Mouse (Mus musculus) lung, postnatal 0 days (tissue): ENCODE data around the gene Sgpp2. TPM values are rescaled to one million over a fixed set of nuclear protein-coding genes. Genes with fewer than 3 reads are reported as not detected.

Experiments used
- ATAC-seq: fragments of 200-750 bp; cut with Nextera tagmentation; 2 replicates; pipeline ENCODE4 v1.8.0; 2017; ENCODE audit warnings: moderate library complexity
- DNase-seq: peaks from one replicate; pipeline ENCODE4 v3.0.0-alpha.2; 2016; ENCODE audit warnings: low spot score
- H3K27ac ChIP-seq: fragments of 300-500 bp; sonication (generic); 2 replicates; pipeline ENCODE4 v1.5.1; 2014; ENCODE audit warnings: antibody characterized with exemption, mild to moderate bottlenecking, low read length, mixed read lengths
- H3K27me3 ChIP-seq: fragments of 300-500 bp; sonication (generic); replicated peaks from 2 replicates; pipeline ENCODE4 v1.6.1; 2014; ENCODE audit warnings: low read length, mixed read lengths; ENCODE audit not compliant: insufficient read depth
- H3K36me3 ChIP-seq: fragments of 300-500 bp; sonication (generic); 2 replicates; pipeline ENCODE4 v1.6.1; 2014; ENCODE audit warnings: low read length, mixed read lengths; ENCODE audit not compliant: insufficient read depth
- H3K4me1 ChIP-seq: fragments of 300-500 bp; sonication (generic); 2 replicates; pipeline ENCODE4 v1.6.1; 2014; ENCODE audit warnings: antibody characterized with exemption, low read depth, low read length, mixed read lengths; ENCODE audit not compliant: insufficient read depth
- H3K4me2 ChIP-seq: fragments of 300-500 bp; sonication (generic); replicated peaks from 2 replicates; pipeline ENCODE4 v1.6.1; 2014; ENCODE audit warnings: low read depth, mild to moderate bottlenecking, low read length, moderate library complexity, mixed read lengths
- H3K4me3 ChIP-seq: fragments of 300-500 bp; sonication (generic); 2 replicates; pipeline ENCODE4 v1.5.1; 2014; ENCODE audit warnings: low read depth, low read length
- H3K9ac ChIP-seq: fragments of 300-500 bp; sonication (generic); replicated peaks from 2 replicates; pipeline ENCODE4 v1.6.1; 2014; ENCODE audit warnings: low read depth, mild to moderate bottlenecking
- H3K9me3 ChIP-seq: fragments of 300-500 bp; sonication (generic); 2 replicates; pipeline ENCODE4 v1.6.1; 2016; ENCODE audit warnings: low read length, mixed read lengths
- CTCF ChIP-seq: IDR thresholded peaks from 2 replicates; pipeline ENCODE4 v1.5.1; 2016; ENCODE audit warnings: antibody characterized with exemption, mild to moderate bottlenecking
- EP300 ChIP-seq: IDR thresholded peaks from 2 replicates; pipeline ENCODE4 v1.6.1; 2016; ENCODE audit warnings: antibody characterized with exemption, mild to moderate bottlenecking, control low read depth
- WGBS: fragments of 180-500 bp; shearing (Covaris S2); extraction: QIAGEN DNeasy Blood & Tissue Kit; methylation state at CpG from one replicate; pipeline ENCODE4 v1.1.7; 2014; 5-methylcytosine and 5-hydroxymethylcytosine counted together
- polyA plus RNA-seq: library from polyadenylated mRNA; unstranded; fragments of >200 nt; fragmentation: Nextera tagmentation; extraction: Ambion mirVana; gene quantifications from 2 replicates; pipeline ENCODE4 v1.2.1, GENCODE M21; 2015

Sgpp2 gene
- polyA plus RNA-seq, 1 experiment from 2014 or later: 10.9 TPM

- TF ChIP-seq CTCF (no peak), EP300 (no peak)
These were observed 89.6 kb downstream of the Sgpp2 start for GRCm38 (mm10) chr1:78399755-78400154.

GRCm38 (mm10) chr1:78401413-78401812, 91.3 kb downstream of the Sgpp2 start:
- no peak for ATAC-seq
- no peak overlapping the region for H3K4me2 ChIP-seq
- H3K27ac ChIP-seq: no peak overlapping the region
- H3K9ac ChIP-seq: no peak overlapping the region
- DNase-seq: no peak
- no peaks in the 10 kb centered on the region for H3K4me1 ChIP-seq
- H3K4me3 ChIP-seq: no peak overlapping the region
- H3K27me3 ChIP-seq: no peaks in the 10 kb centered on the region
- TF ChIP-seq CTCF: no peak
- no peak for TF ChIP-seq EP300
- no peaks in the 10 kb centered on the region for H3K36me3 ChIP-seq
- 90% methylated on average over 4 of the region's 4 CpGs for WGBS
- H3K9me3 ChIP-seq: no peaks in the 10 kb centered on the region

More at GRCm38 (mm10) chr1:78399755-78400154, 89.6 kb downstream of the Sgpp2 start:
- DNase-seq: no peak
- Histone ChIP-seq H3K27me3 (no peaks in the 10 kb centered on the region), H3K9me3 (no peaks in the 10 kb centered on the region), H3K4me2 (no peak overlapping the region), H3K36me3 (no peaks in the 10 kb centered on the region), H3K9ac (no peak overlapping the region), H3K4me1 (no peaks in the 10 kb centered on the region), H3K27ac (no peak overlapping the region), H3K4me3 (no peak overlapping the region)
- ATAC-seq: no peak
- 52% methylated on average over 3 of the region's 3 CpGs for WGBS

GRCm38 (mm10) chr1:78409396-78409795, 99.3 kb downstream of the Sgpp2 start:
- Histone ChIP-seq H3K9me3 (no peaks in the 10 kb centered on the region), H3K4me2 (no peak overlapping the region), H3K4me3 (no peak overlapping the region), H3K36me3 (no peaks in the 10 kb centered on the region), H3K27ac (no peak overlapping the region), H3K4me1 (peaks cover 2% of the 10 kb centered on the region; the same call in 1 of the 2 replicates), H3K9ac (no peak overlapping the region), H3K27me3 (no peaks in the 10 kb centered on the region)
- no peak for TF ChIP-seq EP300
- no peak for TF ChIP-seq CTCF
- ATAC-seq (no peak), DNase-seq (no peak)
- 87% methylated on average over 2 of the region's 2 CpGs for WGBS

- DNase-seq (peak; percentile 37), ATAC-seq (peak; percentile 52)
- H3K4me2 ChIP-seq: no peak overlapping the region
- no peak overlapping the region for H3K9ac ChIP-seq
- H3K27ac ChIP-seq: no peak overlapping the region
- H3K27me3 ChIP-seq: no peaks in the 10 kb centered on the region
- no peaks in the 10 kb centered on the region for H3K9me3 ChIP-seq
- H3K4me3 ChIP-seq: no peak overlapping the region
- no peaks in the 10 kb centered on the region for H3K36me3 ChIP-seq
- peaks cover 2% of the 10 kb centered on the region; the same call in 1 of the 2 replicates for H3K4me1 ChIP-seq
- TF ChIP-seq EP300 (no peak), CTCF (no peak)
- 26% methylated on average over 7 of the region's 7 CpGs for WGBS
These were observed 102.5 kb downstream of the Sgpp2 start for GRCm38 (mm10) chr1:78412668-78413067.

GRCm38 (mm10) chr1:78414421-78414820, 104.3 kb downstream of the Sgpp2 start:
- no peaks in the 10 kb centered on the region for H3K36me3 ChIP-seq

GRCm38 (mm10) chr1:78417154-78417911, 107.2 kb downstream of the Sgpp2 start:
- Histone ChIP-seq H3K4me2 (no peak overlapping the region), H3K27ac (no peak overlapping the region), H3K27me3 (no peaks in the 10 kb centered on the region), H3K4me3 (no peak overlapping the region), H3K9ac (no peak overlapping the region), H3K4me1 (peaks cover 2% of the 10 kb centered on the region; the same call in 1 of the 2 replicates), H3K36me3 (no peaks in the 10 kb centered on the region), H3K9me3 (no peaks in the 10 kb centered on the region)
- TF ChIP-seq EP300: no peak
- no peak for TF ChIP-seq CTCF
- no peak for DNase-seq
- 93% methylated on average over 9 of the region's 9 CpGs for whole genome bisulfite sequencing
- ATAC-seq: no peak

More at GRCm38 (mm10) chr1:78414421-78414820, 104.3 kb downstream of the Sgpp2 start:
- Histone ChIP-seq H3K27ac (no peak overlapping the region), H3K9ac (no peak overlapping the region), H3K9me3 (no peaks in the 10 kb centered on the region), H3K4me1 (peaks cover 2% of the 10 kb centered on the region; the same call in 1 of the 2 replicates), H3K27me3 (no peaks in the 10 kb centered on the region), H3K4me3 (no peak overlapping the region), H3K4me2 (no peak overlapping the region)
- no peak for TF ChIP-seq EP300
- TF ChIP-seq CTCF: no peak
- WGBS: 81% methylated on average over 5 of the region's 5 CpGs
- DNase-seq (no peak), ATAC-seq (no peak)
